Mouse (Mus musculus) testis, adult 2 months (tissue): Measurements from ENCODE around the gene Dgkz.

Source experiments
- CTCF ChIP-seq: fragments of 200-500 bp; IDR thresholded peaks from 2 replicates; pipeline ENCODE4 v1.5.1; 2012; ENCODE audit warnings: low read depth, mild to moderate bottlenecking, inconsistent platforms, low read length, moderate library complexity; ENCODE audit not compliant: control insufficient read depth, insufficient read depth, insufficient replicate concordance
- POLR2A ChIP-seq: fragments of 200-500 bp; IDR thresholded peaks from 2 replicates; pipeline ENCODE4 v1.6.1; 2012; ENCODE audit warnings: low read depth, mild to moderate bottlenecking, inconsistent platforms, low read length, moderate library complexity; ENCODE audit not compliant: control insufficient read depth

DNA sequence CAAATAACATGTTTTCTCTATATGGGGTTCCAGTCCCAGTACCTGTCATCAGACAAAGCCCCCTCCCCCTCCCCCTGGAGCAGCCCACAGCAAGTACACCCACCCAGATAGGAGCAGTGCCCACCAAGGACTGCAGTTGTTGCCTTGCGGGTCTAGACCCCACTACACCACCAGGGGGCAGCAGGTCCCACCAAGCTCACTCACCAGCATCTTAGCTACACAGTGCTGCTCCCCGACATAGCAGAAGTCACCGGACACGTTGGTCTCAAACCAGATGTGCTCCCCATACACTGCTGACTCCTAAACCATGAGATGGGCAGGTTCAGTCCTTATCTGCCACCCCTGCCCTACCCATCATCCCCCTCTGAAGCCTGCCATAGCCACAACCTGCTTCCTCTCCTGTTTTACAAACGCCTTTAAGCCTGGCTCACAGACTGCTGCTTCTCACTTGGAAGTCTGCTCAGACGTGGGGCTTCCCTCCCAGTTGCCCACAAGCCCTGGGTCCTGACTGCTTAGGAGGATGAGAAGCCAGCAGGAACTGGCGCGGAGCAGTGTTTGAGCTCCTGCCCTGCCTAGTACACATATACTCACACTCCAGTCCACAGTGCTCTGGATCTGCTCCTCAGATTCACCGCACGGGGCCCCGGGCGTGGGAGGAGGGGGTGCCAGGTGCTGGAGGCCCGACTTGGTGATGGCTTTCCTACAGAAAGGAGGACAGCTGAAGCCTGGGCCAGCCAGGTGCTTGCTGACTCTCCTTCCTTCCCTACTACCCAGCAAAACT is 31.3 kb downstream of the Dgkz start:
- TF ChIP-seq CTCF (peak; percentile 93; the same call in 1 of the 2 replicates), POLR2A (no peak)
